Mouse (Mus musculus) cortical plate, adult 2 months (tissue): ENCODE data around the gene Dnajb2. TPM values are rescaled to one million over a fixed set of nuclear protein-coding genes. Genes with fewer than 3 reads are reported as not detected.

Experiments
- H3K27ac ChIP-seq: fragments of 200-500 bp; 2 replicates; pipeline ENCODE4 v1.5.1; 2012; ENCODE audit warnings: low read length, control low read depth, inconsistent platforms; ENCODE audit not compliant: insufficient read depth
- H3K4me1 ChIP-seq: fragments of 200-500 bp; 2 replicates; pipeline ENCODE4 v1.6.1; 2011; ENCODE audit warnings: low read length; ENCODE audit not compliant: control insufficient read depth, insufficient read depth
- H3K4me3 ChIP-seq: fragments of 200-500 bp; 2 replicates; pipeline ENCODE4 v1.5.1; 2011; ENCODE audit warnings: mild to moderate bottlenecking, low read length, control low read depth; ENCODE audit not compliant: insufficient read depth
- CTCF ChIP-seq: fragments of 200-500 bp; IDR thresholded peaks from 2 replicates; pipeline ENCODE4 v1.5.1; 2011; ENCODE audit warnings: mild to moderate bottlenecking, control low read depth, low read length; ENCODE audit not compliant: insufficient read depth; ENCODE audit errors: extremely low read depth
- POLR2A ChIP-seq: fragments of 200-500 bp; IDR thresholded peaks from 2 replicates; pipeline ENCODE4 v1.6.1; 2011; ENCODE audit warnings: mild to moderate bottlenecking, low read length, control low read depth; ENCODE audit not compliant: insufficient read depth; ENCODE audit errors: extremely low read depth
- polyA plus RNA-seq: library from polyadenylated mRNA; depleted of rRNA; stranded (reverse); fragments of >200 nt; gene quantifications from 2 replicates; pipeline ENCODE4 v1.2.3, GENCODE M21; 2012

The Dnajb2 gene
- polyA plus RNA-seq, 1 experiment = 115 TPM

DNA sequence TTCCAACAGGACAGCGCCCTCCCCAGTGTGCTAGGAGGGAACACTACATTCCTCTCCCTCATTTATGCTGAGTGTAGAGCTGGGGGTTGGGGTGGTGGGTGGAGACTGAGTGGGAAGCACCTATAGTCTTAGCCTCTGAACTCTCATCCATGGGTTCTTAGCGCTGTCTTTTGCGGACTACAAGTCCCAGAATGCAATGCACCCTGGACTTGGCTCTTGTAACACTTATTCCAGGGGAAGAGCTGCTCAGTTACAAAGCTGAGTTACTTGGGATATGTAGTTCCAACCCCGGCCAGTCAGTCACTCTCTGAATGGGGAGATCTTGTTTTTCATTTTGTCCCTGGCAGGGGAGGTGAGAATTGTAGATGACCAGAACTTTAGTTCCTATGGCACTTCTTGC is 8.6 kb downstream of the Dnajb2 start:
- H3K4me1 ChIP-seq = peaks cover 2% of the 10 kb centered on the region
- no peak overlapping the region for H3K4me3 ChIP-seq
- TF ChIP-seq POLR2A (no peak), CTCF (no peak)
- peak overlapping the region; percentile 32; the same call in 1 of the 2 replicates for H3K27ac ChIP-seq

GRCm38 (mm10) chr1:75247071-75247930 is 11.1 kb downstream of the Dnajb2 start:
- Histone ChIP-seq H3K27ac (peak overlapping the region; percentile 85), H3K4me3 (no peak overlapping the region), H3K4me1 (peaks cover 3% of the 10 kb centered on the region)
- no peak for TF ChIP-seq CTCF
- TF ChIP-seq POLR2A = no peak

DNA sequence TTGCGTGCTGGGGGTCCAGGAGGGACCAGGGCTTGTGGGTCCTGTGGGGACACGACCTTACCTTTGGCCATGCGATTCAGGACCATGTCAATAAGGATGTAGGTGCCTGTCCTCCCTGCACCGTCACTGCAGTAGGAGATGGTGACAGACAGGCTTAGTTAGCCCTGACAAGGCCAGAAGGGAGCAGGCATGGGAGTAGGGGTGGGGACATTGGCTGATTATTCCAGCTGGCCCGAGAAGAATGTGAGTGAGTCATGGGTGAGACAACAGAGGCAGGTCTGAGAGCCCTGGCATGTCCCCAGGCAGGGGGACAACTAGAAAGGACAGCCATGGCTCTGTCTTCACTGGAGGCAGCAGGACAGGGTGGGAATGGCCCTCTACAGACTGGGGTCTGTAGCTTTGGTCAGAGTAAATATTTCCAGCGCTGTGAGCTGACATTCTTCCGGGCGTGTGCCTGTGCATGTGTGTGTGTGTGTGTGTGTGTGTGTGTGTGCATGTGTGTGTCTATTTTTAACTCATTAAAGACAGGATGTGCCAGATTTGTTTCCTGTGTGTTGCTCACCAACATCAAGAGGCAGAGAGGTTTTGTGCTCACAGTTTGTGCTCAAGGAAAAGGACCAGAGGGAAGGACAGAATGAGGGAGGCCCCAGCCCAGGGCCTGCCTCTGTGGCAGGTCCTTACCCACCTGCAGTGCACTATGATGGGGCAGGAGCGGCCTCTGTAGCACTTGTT is 12.0 kb downstream of the Dnajb2 start:
- Histone ChIP-seq H3K4me3 (no peak overlapping the region), H3K4me1 (peaks cover 3% of the 10 kb centered on the region), H3K27ac (peak overlapping the region; percentile 85)
- TF ChIP-seq POLR2A (no peak), CTCF (no peak)

GRCm38 (mm10) chr1:75250498-75250897 is 14.3 kb downstream of the Dnajb2 start:
- H3K27ac ChIP-seq = no peak overlapping the region

GRCm38 (mm10) chr1:75251112-75251970 is 15.1 kb downstream of the Dnajb2 start:
- Histone ChIP-seq H3K27ac (0 out of 2 replicates have a peak overlapping the region, but pooled peaks have one; percentile 36), H3K4me1 (peaks cover 5% of the 10 kb centered on the region), H3K4me3 (no peak overlapping the region)
- TF ChIP-seq POLR2A (no peak), CTCF (peak; percentile 49)

More at GRCm38 (mm10) chr1:75250498-75250897, 14.3 kb downstream of the Dnajb2 start:
- Histone ChIP-seq H3K4me3 (no peak overlapping the region), H3K4me1 (peaks cover 5% of the 10 kb centered on the region)
- TF ChIP-seq CTCF = no peak
- no peak for TF ChIP-seq POLR2A

GRCm38 (mm10) chr1:75252308-75252707 is 16.1 kb downstream of the Dnajb2 start:
- Histone ChIP-seq H3K27ac (no peak overlapping the region), H3K4me1 (peaks cover 5% of the 10 kb centered on the region), H3K4me3 (no peak overlapping the region)
- TF ChIP-seq POLR2A (no peak), CTCF (no peak)

GRCm38 (mm10) chr1:75253029-75253428 is 16.8 kb downstream of the Dnajb2 start:
- peaks cover 4% of the 10 kb centered on the region for H3K4me1 ChIP-seq
- no peak overlapping the region for H3K27ac ChIP-seq
- H3K4me3 ChIP-seq = no peak overlapping the region
- TF ChIP-seq CTCF (0 out of 2 replicates have a peak, but pooled peaks have one; percentile 9), POLR2A (no peak)

- Histone ChIP-seq H3K27ac (no peak overlapping the region), H3K4me3 (no peak overlapping the region), H3K4me1 (peaks cover 4% of the 10 kb centered on the region; the same call in 1 of the 2 replicates)
- TF ChIP-seq POLR2A (no peak), CTCF (peak; percentile 84)
These were observed 17.8 kb downstream of the Dnajb2 start for GRCm38 (mm10) chr1:75253849-75254624.

- TF ChIP-seq CTCF (no peak), POLR2A (no peak)
- Histone ChIP-seq H3K4me3 (no peak overlapping the region), H3K4me1 (peaks cover 4% of the 10 kb centered on the region; the same call in 1 of the 2 replicates), H3K27ac (no peak overlapping the region)
These were observed 18.4 kb downstream of the Dnajb2 start for GRCm38 (mm10) chr1:75254625-75255013.
